Mouse (Mus musculus) 3T3-L1 (cell line): ENCODE measurements around the gene Nxph3.
A peak's percentile ranks its signal among the peaks of the same experiment; 100 is the strongest.

Source experiments
- DNase-seq: peaks from one replicate; pipeline ENCODE4 v3.0.0-alpha.2; 2015; ENCODE audit warnings: low read depth, low spot score

Nxph3 gene

DNA sequence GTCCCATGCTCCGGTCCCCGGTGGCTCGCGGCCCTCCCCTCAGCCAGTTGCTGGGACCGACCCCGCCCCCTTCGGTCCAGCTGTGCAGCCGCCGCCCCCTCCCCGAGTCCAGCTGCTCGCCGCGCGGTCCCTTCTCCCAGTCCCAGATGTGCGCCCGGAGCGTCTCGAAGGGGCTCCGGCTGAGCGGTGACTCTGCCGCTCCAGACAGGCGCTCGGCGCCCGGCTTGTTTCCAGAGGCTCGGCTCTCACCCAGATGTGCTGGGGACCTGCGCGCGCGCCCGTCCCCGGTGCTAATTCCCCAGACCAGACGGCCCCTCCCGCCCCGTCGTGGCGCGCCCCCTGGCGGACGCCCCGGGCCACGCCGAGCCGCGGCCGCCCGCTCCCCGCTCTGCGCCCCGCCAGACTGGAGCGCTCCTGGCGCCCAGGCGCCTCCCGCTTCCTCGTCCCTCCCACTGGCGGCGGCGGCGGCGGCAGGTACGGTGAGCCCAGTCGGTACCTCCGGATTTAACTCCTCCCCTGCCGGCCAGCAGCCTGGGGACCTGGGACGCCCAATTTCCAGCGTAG lies at the start of gene Nxph3:
Gene Nxph3, minus strand, starts transcription at position 273 of the 564 bp plus-strand sequence.
- DNase-seq, result no peak

DNA sequence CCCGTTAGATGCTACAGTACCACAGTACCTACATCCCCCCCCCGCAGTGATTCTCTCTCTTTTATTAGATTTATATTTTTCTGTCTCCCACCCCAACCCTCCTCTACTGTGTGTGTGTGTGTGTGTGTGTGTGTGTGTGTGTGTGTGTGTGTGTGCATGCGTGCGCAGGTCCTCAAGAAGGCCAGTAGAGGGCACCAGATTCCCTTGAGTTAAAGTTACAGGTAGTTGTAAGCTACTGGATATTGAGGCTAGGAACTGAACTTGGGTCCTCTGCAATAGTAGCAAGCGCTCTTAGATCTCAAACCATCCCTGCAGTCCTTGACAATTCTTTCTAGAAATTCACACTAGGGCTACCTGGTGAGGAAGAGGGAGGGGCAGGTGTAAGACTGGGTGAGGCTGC lies 49.5 kb upstream of the Nxph3 start:
- no peak for DNase-seq

DNA sequence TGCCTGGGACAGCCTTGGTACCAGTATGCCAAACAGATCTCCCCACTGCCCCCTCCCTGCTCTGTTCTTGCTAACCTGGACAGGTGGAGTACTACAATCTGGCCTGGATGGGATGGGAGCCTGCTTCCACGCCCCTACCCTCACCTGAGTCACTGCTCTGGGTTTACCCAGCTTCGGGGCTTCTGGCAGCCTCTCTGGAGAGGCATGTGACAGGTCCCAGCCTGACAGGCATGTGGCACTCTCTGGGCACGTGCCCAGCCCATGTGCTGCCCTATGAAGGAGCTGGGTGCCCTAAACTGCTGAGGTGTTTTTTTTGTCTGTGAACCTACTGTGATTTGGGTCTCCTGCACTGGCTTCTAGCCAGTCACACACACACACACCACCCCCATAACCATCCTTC lies 46.4 kb upstream of the Nxph3 start:
- no peak for DNase-seq

DNA sequence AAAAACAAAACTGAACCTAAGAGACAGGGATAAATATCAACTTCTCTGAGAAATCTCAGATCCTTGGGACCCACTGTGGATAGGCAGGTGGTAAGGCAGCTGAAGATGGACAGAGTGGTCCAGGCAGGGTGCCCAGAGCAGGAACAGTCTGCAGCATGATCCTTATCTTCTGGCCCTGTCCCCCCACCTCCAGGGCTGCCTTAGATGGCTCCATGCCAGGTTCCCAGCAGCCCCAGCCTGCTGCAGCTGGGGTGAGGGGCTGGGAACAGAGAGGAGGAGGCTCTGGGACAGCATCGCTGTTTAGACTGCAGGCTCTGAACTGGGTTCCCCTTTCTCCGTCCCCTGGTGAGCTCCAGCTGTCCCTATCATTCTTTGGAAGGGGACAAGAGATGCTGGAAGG lies 45.4 kb upstream of the Nxph3 start:
- DNase-seq, result no peak

DNA sequence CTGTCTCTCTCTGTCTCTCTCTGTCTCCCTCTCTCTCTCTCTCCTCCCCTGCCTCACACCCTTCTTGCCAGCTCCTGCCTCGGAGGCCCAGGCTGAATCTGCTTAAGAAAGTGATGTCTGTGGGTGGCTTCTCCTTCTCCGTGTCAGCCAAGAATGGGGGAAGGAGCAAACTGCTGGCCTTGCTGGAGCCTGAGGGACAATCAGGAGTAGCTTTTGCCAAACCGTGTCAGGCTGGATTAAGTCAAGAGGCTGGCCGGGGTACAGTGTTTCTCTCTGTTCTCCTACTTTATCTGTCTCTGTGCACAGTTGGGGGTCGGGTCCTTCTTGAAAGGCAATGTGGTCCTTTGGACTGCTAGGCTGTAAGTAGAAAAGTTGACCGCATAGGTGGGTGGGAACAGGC lies 43.3 kb upstream of the Nxph3 start:
- no peak for DNase-seq

DNA sequence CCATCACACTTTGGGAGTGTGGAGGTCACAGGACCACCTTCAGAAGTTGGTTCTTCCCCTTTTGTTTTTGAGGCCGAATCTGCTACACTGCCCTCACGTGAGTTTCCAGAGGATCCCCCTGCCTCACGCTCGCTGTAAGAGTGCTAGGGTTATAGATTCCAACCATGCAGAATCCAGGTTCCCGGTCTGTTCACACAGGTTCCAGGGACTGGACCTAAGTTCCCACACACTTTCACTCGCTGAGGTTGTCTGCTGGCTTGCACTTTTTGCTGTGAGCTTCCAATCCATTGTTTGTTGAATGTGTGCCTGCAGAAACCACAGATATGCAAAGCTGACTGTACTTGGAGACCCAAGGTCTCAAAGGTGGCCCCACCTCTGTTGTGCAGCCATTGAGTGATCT lies 42.7 kb upstream of the Nxph3 start:
- DNase-seq, result no peak

DNA sequence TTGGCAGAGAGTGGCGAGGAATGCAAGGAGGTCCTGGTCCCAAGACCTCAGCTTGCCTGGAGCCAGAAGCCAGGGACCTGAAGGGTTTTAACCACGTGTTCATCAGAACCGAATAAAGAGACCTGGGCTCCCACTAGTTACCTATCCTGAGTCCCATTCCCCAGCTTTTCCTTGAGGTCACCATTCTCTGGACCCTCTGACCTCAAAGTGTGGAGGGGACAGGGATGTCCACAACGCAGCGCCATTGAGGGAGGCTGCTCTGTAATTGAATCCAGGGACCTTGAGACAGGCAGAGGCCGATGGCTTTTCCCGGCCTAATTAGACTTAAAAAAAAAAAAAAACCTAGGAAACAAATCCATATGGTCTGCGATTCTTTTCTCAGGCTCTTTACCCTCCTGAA lies 40.9 kb upstream of the Nxph3 start:
- no peak for DNase-seq

DNA sequence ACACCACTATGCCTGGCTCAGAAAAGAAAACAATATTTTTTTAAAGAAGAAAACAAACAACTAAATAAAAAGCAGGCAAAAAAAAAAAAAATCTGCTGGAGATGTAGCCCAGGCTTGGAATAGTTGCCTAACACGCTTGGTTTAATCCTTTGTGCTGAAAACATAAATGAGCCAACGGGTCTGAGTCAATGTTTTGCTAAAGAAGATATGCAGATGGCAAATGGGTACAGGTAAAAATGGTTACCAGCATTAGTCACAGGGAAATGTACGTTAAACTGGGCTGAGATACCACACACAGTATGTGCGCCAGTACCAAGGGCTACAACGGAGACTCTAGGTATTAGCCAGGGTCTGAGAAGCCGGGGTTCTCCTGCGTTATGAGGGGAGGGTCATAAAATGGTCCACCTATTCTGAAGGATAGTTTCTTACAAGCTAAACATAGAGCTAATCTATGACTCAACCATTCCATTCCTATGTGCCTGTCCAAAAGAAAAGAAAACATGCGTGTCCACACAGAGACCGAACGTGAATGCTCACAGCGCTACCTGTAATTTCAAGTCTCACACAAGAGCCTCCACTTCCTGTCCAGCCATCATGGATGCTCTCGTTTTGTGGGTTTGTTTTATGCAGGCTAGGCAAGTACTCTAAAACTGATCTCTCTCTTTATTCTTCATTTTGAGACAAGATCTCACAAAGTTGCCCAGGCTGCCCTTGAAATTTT lies 36.1 kb upstream of the Nxph3 start:
- no peak for DNase-seq

DNA sequence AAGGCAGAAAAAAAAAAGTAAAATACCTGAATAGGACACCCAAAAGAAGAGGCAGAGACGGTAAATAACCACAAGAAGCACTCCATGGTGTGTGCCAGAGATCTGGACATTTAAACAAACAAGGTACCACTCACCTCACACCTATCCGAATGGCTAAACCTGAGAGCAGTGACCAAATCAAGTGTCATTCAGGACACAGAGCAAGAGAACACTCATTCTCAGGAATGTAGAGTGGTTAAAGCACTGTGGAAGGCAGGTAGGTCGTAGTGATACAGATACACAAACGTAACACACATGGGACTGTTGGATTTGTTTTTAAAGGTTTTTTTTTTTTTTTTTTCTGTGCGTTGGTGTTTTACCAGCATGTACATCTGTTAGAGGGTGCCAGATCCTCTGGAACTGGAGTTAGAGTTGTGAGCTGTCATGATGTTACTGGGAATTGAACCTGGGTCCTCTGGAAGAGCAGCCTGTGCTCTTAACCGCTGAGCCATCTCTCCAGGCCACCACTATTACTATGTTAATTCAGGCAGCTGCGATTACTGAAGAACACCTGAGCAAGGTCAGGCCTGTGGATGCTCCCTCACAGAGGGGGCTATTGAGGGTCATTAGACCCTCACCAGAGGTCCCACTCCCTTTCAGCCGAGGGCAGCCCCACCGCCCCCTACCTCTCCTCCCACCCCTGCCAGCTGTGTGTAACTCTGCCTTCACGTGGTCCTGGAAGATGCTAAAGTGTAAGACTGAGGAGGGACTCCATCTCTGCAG lies 31.8 kb upstream of the Nxph3 start:
- no peak for DNase-seq

DNA sequence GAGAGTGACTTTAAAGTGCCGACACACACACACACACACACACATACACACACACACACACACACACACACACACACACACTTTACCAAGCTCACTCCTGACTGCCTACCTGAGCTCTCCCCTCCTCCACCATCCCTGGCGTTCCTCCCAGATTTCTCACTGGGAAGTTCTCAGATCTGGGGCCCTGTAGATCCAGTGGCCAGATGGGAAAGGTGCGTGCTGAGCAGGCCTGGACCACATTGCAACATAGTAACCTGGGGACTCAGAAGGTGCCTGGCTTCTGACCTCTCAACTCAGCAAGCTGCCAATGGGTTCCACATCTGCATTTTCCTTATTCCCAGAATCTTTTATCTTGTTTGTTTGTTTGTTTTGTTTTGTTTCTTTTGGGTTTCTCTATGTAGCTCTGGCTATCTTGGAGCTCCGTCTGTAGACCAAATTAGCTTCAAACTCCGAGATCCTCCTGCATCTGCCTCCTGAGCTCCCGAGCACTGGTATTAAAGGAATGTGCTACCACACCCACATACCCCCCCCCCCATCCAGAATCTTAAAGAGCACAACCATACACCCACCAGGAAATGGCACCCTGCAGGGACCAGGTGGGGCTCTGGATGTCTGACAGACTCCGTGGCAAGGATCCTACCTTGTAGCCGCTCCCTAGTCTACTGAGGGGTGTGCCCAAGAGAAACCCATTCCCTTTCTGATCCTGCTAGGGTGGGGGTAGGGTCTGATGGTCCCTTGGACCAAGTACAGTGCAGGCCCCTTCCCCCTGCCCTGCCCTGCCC lies 30.4 kb upstream of the Nxph3 start:
- no peak for DNase-seq

DNA sequence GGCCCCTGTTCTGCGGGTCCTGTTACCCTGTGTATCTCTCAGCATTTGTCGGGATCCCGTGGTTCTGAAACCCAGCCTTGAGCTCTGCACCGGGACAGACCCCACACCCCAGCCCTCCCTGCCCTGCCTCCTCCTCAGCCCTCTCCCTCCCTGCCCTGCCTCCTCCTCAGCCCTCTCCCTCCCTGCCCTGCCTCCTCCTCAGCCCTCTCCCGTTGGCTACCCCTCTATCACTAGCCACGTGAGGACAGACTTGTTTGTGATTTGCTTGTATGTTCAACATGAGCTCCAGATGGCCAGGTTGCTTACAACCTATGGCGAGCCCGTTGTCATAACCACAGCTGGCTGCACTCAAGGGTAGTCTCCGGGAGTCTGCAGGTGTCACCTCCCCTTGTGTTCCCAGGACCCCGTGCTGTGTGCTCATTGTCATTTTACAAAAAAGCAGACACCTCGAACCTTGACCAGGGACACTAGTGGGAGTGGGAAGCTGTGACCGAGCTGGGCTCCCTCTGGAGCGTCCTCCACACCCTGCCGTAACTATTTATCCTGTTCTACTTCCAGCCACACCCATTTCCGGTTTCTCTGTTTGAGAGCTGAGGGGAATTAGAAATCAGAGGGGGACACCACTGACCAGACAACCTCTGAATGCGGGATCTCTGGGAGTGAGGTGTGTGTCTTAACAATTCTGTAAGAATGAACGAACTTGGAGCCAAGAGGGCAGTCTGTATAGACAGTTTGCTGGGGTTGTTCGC lies 26.4 kb upstream of the Nxph3 start:
- no peak for DNase-seq

DNA sequence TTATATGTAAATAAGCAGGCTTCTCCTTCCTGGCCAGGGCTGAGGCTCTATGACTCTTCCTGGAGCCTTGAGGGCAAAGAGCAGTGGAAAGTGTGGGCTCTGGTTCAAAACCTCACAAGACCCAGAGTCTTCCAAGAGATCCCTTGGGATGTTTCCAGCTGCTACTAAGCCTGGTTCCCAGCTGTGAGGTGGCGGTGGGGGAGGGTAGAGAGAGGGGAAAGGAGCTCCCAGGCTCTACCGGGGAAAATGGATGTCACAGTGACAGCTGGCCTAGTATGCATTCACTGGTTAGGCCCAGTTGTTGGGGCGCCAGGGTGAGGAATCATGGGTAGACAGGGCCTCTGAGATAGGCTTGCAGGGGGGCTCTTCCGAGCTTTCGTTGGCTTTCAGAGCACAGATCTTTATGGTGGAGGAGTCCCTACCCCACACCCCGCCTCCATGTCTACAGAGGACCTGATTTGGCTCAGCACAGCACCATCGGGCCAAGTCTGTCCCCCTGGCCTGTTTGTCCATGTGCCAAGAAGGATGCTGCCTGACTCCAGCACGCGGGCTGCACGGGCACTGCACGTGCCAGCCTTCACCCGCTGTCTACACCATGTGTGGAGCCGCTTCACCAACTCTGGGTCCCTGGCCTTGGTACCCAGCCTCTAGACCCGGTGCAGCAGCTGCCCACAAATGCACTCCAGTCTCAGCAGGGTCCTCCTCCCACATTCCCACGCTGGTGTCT lies 24.2 kb upstream of the Nxph3 start:
- DNase-seq, result peak; percentile 46

DNA sequence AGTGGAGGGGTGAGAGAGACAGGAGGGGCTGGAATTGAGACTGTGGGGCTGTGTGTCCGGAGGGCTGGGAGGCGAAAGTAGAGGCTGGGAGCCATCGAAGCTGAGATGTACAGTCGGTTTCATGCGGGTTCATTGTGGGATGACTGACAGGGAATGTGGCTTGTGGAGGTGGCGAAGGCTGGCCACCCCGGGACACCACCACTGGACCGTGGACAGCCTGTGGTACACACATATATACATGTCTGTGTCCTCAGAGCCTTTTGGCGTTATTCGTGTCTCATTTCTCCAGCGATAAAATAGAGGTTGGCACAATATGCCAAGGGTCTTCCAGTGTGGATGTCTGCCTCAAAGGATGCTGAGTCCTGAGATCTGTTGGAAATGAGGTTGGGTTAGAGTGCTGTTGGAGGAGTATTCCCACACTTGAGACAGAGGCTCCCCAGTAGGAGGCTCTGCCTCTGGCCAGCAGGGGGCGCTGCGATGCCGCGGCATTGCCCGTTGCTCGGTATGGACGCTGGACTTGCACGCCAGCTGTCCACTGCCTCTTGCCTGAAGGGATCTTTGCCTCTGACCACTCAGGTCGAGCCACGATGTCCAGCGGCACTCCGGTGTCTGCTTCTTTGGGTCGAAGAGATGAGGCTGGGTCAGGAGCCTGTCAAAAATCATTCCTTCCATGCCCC lies 19.3 kb upstream of the Nxph3 start:
- DNase-seq, result peak; percentile 87

DNA sequence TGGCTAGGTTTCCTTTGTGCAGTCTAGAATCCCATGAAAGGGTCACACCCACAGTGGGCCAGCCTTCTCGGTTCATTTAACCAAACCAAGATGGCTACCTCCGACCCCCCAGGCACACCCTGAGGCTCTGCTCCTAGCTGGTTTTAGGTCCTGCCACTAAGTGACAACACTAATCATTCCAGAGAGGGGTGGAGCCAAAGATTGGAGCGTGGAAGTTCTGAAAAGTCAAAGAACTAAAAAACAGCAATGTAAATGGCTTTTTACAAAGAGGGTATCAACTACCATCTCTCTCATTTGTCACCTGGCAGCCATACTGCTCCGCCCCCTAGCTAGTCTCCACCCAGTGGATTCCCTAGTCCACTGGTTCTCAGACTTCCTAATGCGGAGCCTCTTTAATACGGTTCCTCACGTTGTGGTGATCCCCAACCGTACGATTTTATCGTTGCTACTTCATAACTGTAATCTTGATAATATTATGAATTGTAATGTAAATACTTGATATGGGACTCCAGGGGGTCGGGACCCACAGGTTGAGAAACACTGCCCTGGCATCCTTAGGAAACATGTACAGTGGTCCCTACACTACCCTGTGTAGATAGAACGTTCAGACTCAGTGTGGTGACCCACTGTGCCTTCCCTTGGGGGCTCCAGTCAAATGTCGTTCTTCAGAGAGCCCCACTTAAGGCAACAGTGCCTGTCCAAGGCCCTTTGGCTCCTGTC lies 18.1 kb upstream of the Nxph3 start:
- no peak for DNase-seq

DNA sequence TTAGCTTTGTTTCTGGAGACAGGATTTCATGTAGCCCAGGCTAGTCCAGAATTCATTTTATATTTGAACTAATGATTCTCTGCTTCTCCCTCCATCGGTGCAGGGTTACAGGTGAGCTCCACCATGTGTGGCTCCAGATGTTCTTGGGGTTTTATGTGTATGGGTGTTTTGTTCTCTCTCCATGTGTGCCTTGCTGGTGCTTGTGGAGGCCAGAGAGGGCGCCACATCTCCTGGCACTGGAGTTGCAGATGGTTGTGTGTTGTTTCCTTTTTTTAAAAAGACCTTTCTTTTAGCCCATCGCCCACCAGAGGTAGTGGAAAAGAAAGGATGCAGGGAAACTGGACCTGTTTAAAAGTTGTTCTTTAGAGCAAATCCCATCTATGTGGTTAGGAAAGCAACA lies 13.9 kb upstream of the Nxph3 start:
- DNase-seq, result no peak

DNA sequence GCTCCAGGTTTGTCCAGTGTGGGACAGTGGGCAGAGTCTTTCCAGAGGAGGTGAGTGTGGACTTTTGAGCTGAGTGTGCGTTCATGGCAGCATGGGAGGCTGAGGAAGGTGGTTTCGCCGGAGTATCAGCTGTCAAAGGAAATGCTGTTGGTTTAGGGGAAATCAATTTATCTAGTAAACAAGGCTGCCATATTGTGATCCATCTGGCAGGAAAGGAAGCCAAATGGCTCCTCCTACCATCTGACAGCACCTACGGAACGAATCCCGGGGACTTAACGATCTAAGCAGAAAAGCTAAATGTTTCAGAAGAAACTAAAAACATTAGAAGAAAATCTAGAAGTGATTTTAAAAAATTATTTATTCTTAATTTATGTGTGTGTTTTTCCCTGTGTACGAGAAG lies 12.9 kb upstream of the Nxph3 start:
- no peak for DNase-seq

DNA sequence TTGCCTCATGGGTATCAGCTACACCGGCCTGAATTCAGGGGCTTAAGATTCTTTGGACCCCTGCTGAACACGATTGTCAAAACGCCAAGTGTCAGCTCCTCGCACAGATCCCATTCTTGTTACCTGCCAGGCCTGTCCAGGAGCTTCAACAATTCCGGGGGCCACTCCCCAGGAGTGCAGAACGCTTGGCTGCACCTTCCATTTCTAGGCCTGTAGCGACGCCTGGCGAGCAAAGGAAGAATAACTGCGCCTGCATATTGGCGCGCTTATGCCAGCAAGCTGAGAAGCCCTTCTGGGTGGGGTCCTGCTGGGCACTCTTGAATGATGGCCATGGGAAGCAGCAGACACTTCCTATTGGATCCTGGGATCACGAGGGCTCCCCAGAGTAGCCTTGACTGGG lies 7.2 kb upstream of the Nxph3 start:
- DNase-seq, result peak; percentile 84

DNA sequence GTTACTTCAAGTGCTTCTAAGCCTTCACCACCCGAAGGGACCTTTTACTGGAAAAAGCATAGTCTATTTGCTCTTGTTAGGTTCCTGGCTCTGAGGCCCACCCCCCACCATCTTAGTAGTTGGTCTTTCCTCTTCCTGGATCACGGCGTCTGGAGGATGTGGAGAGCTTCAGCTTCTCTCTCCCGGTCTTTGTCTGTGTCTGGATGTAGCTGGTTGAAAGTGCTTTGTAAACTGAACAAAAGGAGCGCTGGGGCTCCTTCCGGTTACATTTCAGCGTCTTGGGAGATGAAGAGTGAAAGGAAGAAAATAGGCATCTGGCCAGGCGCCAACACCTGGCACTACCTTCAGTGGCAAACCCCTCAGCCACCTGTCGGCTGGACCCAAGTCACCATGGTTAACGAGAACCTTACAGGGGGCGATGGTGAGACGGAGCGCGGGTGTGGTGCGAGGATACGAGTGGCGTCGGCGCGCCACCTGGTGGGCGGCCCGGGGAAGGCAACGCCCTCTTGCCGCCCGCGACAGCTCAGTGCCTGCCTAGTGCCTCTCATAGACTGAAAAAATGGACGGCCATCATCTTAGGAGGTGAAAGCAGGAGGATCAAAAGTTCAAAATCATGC lies 6.2 kb upstream of the Nxph3 start:
- peak; percentile 83 for DNase-seq

DNA sequence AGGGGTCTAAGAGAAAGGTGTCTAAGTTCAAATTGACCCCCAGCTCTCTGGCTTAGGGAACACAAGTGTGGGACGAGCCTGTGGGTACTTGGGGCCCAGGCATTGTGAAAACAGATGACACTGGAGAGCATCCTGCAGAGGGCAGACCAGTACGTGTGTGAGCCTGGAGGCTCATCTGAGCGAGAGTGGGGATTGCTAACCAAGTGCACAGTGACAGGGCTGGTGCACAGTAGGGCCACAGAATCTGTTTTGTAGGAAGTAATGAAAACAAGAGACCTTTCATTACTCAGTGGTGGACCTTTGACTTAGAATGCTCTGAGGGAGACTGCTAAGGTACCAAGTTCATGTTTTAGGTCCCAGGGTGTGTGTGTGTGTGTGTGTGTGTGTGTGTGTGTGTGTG lies 5.6 kb upstream of the Nxph3 start:
- no peak for DNase-seq
